Mouse (Mus musculus) testis, postnatal 14 days (tissue): ENCODE data around the gene Rnf208.
"Not testable (repeated sequence)": the region's sequence is repeated elsewhere in the genome, so short reads cannot be mapped to it uniquely, and the experiment has no call there.

Experiments used
- DNase-seq: peaks from one replicate; pipeline ENCODE4 v3.0.0; 2021; ENCODE audit warnings: low spot score

Rnf208 gene

DNA sequence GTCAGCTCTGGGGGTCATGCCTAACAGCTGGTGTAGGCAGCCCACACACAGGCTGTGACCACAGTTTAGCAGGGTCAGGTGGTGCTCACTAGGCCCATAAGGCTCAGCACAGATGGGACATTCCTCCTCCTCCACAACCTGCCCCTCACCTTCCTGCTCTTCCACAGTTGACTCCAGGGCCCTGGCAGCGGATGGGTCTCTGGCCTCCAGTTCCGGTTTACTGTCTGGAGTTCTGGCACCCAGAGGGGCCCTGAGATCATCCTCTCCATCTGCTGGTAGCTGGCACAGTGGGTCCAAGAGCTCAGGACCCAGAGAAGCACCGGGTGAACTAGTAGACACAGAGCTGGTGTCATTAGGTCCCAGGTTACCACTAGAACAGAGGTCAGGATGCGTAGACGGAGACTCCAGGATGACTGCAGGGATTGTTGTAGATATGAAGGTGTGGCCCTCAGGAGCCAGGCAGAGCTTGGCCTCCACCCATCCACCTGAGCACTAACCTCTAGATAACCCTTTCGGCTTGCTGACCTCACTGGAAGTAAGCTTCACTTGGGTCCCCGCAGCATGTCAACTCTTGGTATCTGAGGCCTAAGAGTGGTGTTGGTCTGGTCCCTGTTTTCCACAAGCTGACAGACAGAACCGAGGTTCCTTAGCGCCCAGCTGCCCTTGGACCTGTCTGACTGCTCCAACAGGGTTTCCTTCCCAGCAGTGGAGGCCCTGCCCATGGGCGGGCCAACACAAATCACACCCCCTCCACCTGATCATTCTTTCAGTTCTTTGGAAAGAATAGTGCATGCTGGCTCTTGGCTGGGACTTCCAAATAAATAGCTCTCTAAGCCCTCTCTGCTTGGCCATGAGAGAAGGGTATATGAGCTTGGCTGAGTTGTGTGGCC is 4.4 kb downstream of the Rnf208 start, which contains the start of gene AL732309.1:
Gene AL732309.1 (minus strand): TSS at position 681 of the 890 bp plus-strand sequence.
- DNase-seq: no peak

DNA sequence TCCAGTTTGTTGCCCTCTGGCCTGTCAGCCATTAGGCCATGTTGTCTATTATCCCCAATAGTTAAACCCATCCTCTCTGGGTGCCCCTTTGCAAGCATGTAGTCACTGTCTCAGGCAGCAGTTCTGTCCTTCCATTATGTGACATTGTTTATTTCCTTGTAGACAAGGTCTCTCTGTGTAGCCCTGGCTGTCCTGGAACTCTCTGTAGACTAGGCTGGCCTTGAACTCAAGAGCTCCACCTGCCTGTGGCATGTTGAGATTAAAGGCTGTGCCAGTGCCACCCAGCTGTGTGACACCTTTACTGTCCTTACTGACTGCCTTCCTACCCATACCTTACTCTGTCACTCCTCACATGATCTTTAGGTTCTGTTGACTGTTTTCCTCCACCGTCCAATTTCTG is 10.3 kb downstream of the Rnf208 start:
- DNase-seq: no peak

DNA sequence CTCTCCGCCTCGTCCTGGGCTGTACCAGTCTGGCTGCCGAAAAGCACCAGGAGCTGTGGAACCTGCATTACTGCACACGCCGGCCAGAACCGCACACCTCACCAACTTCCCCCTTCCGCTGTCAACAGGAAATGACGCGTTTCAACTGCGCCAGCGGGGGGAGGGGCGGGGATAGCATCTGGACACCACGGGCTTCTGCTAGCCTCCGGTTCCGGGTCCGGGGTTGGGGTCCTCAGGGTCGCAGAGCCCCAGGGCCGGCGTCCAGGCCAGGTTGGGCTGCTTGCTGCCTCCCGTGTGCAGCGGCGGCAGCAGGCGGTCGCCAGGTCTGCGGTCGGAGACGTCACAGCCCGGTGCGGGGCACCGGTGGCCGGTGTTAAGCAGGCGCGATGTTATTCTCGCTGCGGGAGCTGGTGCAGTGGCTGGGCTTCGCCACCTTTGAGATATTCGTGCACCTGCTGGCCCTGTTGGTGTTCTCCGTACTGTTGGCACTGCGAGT is 13.3 kb downstream of the Rnf208 start, which contains the start of gene Tmem203:
Gene Tmem203 (plus strand): TSS at position 156 of the 496 bp plus-strand sequence.
- peak; percentile 89 for DNase-seq

DNA sequence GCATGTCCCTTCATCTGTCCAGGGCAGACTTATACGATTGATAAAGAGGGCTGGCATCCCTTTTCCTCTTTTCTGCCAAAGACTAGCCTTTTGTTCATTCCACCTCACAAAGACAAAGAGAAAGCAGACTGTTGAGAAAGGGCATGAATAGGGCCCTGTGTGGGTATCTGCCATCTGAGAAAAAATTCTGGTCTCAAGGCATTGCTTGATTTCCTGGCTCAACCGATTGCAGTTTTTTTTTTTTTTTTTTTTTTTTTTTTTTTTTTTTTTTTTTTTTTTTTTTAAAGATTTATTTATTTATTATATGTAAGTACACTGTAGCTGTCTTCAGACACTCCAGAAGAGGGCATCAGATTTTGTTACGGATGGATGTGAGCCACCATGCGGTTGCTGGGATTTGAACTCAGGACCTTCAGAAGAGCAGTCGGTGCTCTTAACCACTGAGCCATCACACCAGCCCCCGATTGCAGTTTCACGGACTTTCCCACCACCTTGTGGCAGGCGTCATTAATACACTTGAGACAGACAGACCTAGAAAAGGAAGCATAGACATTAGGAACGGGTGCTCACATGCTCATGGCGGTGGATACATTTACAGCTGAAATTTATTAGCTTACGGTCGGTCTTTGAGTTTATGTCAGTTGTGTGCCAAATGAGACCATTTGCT is 14.5 kb downstream of the Rnf208 start:
- not testable (repeated sequence) for DNase-seq

DNA sequence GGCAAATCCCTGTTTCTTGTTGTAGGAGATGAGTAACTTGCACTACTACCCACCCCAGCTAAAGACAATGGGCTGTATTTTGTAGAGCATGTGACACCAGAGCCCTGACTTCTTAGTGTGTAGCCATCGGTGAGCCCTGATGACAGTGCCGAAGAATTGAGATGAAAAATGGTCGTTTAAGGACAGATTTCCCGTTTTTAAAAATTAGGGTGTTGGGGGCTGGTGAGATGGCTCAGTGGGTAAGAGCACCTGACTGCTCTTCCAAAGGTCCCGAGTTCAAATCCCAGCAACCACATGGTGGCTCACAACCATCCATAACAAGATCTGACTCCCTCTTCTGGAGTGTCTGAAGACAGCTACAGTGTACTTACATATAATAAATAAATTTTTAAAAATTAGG is 15.2 kb downstream of the Rnf208 start:
- DNase-seq: not testable (repeated sequence)

DNA sequence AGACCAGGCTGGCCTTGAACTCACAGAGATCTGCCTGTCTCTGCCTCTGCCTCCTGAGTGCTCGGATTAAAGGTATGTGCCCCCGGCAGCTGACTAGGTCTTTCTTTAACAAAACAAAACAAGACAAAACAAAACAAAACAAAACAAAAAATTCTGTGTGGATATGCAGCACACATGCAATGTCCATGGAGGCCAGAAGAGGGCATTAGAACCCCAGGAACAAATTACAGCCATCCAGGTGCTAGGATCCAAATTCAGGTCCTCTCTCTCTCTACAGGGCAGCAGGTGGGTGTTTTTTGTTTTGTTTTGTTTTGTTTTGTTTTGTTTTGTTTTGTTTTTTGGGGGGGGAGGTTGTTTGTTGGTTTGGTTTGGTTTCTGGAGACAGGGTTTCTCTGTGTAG is 16.8 kb downstream of the Rnf208 start:
- DNase-seq: no peak

DNA sequence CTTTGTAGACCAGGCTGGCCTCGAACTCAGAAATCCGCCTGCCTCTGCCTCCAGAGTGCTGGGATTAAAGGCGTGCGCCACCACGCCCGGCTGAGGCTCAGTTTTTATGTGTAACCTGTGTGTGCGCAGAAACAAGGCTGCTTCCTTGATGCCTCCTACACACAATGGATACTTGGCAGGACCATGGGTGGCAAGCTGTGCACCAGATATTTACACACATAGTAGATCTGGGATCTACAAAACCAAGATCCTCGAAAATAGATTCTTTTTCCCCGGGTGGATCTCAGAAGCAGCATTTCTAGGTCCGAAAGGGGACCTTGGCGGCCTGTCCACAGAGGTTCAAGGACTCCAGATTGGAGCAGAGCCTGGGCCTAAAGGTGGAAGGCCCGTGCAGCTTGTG is 19.8 kb downstream of the Rnf208 start:
- DNase-seq: no peak

DNA sequence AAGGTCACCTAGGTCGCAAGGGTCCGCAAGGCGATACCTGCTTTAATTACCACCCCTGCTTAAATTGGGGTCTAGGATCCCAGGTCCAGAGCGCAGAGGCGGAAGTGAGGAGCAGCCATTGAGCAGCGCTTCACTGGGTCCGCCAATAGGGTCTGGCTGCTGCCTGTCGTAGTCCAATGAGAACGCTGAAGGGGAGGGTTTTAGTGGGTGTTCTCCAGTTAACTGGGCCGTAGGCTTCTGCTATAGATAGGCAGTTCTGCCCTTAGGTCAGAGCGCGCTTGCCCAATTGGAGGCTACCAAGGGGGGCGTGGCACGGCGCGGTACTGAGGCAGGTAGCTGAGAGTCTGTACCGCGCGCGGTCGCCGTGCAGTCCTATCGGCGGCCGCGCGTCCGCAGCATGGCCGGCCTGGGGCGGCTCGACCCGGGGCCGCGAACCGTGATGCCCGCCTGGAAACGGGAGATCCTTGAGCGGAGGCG is 20.3 kb downstream of the Rnf208 start, which contains the start of gene Tprn:
Gene Tprn (plus strand): TSS at position 328 of the 477 bp plus-strand sequence.
- peak; percentile 96 for DNase-seq

DNA sequence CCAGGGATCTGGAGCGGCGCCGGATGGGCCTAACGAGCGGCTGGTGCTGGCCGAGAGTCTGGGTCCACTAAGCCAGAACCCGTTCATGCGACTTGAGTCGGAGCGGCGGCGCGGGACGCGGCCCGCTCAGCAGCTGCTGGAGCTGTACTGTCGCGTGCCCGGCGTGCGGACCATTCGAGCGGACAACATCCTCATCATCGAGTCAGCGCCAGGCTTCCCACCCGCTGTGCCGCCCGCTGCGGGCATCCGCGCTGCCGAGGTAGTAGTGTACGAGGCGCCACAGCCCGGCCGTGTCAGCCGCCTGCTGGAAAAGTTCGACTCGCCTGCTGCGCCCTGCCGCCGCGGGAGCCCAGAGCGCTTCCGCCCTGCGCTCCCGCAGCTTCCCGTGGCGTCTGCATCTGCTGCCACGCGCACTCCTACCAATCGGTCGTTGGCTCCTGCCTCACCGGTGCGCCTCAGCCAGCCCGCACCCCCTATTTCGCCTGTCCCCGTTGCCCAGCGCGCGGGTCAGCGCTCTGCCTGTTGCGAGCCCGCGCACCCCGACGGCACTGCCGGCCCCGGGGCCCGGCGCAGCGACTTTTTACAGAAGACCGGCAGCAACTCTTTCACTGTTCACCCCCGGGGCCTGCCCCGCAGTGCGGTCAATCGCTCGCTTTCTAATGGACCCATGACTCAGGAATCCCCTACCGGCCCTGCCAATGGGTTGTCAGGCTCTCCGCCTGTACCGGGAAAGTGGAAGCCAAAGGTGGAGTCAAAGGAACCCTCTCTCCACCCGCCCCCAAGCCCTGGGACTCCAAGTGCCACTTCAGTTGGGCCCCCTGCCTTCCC is 21.0 kb downstream of the Rnf208 start:
- DNase-seq: peak; percentile 46

DNA sequence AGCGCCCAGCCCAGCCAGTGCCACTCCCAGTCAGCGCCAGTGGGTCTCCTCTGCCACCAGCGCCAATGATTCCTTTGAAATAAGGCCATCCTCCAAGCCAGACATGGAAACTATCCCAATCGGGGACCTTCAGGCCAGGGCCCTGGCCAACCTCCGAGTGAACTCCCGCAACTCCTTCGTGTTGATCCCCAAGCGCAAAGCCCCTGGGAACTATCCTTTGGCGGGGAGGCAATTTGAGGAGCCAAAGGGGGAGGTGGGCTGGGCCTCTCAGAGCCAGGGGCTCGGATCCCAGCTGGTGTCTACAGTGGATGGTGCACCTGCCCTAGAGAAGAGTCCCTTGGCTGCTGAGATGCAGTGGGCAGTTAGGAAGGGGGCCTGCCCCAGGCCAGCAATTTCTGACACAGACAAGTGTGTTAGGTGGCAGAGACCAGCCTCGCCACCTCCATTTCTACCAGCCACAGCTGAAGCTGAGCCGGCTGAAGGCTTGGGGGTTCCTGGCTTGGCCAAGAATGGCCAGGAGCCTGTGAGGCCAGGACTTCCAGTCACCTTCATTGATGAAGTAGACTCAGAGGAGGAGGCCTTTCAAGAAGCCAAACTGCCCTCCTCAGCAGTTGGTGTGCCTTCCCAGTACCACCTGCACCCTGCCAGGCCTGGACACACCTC is 21.7 kb downstream of the Rnf208 start:
- no peak for DNase-seq

DNA sequence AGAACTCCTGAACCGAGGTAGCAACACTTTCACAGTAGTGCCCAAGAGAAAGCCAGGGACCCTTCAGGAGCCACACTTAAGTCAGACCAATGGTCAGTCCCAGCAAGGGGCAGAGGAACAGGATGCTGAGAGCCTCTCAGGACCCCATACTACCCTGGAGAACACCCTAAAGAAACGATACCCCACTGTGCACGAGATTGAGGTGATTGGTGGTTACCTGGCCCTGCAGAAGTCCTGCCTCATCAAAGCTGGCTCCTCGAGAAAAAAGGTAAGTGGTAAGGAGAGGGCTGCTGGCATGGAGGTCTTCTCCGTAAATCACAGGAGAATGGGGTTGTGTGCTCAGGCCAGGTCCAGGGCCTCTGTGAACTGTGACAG is 22.2 kb downstream of the Rnf208 start:
- DNase-seq: no peak

DNA sequence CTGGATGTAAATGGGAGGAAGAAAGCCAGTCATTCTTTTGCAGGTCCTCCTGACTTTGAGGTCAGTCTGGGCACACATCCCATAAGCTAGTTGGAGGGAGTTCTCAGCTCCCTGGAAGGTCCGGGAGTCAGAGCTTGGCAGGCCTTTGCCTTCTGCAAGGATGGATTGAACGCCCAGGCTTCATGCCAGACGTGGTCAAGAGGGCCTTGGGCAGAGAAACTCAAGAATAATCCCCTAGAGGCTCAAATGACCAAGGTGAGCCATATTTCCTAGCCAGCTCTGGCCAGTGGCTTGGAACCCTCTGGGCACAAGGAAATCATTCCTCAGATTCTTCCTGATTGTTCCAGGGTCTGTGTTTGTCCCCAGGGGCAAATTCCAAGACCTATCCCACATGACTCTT is 22.8 kb downstream of the Rnf208 start:
- DNase-seq: no peak

DNA sequence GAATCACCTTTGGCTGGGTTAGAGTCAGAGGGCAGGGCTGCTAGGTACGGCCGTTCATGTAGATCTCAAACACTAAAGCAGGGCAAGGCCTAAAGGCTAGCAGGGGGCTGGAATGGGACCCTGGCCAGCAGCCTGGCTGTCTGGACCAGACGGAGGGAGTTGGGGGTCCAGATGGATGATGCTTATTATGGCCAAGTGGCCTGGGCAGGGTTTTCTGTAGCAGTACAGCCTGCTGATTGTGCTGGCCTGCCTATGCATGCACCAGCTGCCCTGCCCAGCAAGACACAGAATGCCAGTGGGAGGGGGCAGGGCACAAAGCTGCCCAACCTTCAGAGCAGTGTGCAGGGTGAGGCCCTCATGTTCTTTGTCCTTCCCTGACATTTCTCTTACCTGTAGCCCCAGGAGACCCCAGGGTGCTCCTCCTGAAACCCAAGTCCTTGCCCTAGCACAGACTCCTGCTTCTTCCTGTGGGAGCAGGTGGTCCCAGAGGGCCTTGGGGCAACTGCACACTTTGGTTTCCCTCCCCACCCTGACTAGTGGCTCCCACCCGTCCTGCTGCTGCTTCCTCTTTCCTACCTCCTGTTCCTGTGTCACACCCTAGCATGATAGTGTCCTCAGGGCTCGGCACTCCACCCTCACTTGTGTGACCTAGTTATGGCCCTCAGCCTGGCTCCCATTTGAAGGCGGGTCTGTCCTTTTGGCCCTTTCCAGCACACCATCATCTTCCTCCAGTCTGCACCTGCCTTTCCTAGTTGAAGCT is 24.0 kb downstream of the Rnf208 start:
- no peak for DNase-seq

DNA sequence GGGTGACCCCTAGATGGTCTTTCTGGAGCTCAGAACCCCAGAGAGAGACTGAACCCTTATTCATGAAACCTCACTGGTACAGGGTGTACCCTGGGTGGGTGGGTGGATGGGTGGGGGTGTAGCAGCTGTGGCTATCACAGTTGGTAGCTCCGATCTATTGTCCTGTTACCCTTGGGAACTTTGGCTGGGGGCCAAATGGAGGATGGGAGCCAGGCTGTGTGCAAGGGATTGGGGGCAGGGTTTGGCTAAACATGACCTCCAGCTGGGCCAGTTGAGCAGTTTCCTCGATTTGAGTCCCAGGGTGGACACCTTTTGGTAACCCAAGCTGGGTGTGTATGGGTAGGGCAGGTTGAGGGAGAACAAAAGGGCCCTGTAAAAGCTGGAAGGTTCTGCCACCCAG is 24.7 kb downstream of the Rnf208 start:
- no peak for DNase-seq

DNA sequence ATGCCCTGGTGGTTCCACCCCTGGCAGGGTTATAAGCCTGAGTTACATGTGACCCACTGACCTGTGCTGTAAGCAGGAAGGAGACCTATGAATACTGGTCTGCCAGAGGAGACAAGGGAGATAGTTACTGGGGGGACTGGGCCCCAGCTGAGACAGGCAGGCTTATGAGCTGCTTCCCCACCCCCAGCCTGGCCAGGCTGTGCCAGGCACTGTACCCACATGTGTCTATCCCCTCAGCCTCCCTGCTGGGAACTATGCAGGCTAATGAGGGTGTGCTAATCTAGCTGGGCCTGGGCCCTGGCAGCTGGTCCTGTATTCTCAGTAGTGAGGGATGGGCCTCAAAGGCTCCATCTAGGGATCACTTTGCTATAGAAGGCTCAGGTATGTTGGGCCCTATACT is 25.2 kb downstream of the Rnf208 start:
- no peak for DNase-seq

DNA sequence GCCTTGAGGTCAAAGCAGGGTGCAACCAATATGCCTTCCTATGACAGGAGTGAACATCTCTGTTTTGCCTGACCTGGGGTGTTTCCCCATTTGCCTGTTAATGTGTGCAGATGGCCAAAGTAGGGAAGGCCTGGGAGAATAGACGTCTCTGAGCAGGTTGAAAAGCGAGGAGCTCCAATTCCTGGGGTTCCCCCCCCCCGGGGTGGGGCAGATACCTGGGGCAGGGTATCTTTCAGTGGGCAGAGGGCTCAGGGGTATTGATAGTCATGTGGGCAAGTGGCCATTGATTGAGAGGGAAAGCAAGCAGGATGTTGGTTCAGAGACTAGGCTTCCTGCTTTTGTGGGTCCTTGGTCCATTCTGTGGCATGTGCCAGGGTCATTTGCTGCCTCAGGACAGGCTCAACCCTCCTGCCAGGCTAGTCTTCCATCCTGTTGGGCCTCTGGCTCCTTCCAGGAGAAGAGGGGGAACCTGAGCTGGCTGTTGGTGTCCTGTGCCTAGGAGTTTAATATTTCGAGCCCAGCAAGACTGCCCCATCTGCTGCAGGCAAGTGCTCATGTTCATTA is 25.8 kb downstream of the Rnf208 start:
- DNase-seq: no peak

DNA sequence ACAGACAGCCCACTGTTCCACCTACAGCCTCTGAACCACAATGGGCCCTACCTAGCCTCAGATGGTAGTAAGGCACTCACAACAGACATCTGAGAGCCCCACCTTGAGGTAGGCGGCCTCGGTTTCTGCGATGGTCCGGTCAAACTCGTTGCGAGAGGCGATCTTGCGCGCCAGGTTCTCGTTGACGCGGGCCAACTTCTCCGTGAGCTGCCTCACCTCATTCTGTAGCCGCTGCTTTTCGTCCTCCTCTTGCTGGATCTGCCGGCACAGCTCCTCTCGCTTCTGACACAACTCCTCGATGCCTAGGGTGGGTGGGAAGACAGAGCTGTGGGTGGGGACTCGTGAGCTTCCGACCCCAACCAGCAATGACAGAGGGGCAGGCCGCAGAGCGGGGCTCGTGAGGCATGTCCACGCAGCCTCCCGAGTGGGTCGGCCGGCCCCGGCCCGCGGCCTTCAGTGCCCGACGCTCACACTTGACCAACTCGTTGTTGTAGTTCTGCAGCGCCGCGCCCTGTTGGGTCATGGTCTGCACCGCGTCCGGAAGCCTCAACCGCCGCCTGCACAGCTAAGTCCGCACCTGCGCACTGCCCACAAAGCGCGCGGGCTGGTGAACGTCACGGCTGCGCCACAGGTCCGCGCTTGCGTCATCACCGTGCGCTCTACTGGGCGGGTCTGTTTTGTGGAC is 29.9 kb downstream of the Rnf208 start, which contains the start of the genes Ssna1 and Anapc2:
Gene Ssna1 (minus strand): TSS at position 612 of the 685 bp plus-strand sequence.
Gene Anapc2 (plus strand): TSS at position 652 of the 685 bp plus-strand sequence.
- DNase-seq: peak; percentile 96

DNA sequence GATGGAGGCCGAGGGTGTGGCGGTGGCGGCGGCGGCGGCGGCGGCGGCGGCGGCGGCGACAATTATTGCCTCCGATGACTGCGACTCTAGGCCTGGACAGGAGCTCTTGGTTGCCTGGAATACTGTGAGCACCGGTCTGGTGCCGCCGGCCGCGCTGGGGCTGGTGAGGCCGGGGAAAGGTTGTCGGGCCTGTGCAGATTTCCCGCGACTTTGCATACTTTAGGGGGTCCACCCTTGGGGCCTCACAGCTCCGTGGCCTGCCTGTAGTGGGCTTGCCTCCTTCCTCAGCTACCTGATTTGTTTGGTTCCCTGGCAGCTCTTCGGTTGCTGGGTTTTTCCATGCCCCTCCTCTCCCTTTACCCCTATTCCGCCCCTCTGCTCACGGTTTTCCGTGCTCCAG is 30.5 kb downstream of the Rnf208 start:
- DNase-seq: no peak

DNA sequence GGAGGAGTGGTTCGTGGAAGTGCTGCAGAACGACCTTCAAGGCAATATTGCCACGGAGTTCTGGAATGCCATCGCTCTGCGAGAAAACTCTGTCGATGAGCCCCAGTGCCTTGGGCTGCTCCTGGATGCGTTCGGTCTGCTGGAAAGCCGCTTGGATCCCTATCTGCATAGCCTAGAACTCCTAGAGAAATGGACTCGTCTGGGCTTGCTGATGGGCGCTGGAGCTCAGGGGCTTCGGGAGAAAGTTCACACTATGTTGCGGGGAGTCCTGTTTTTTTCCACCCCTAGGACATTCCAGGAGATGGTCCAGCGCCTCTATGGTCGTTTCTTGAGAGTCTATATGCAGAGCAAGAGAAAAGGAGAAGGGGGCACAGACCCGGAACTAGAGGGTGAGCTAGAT is 31.0 kb downstream of the Rnf208 start:
- no peak for DNase-seq
